Mouse (Mus musculus) intestine, embryonic 14.5 days (tissue): ENCODE results near the gene Gm37240. TPM values are rescaled to one million over a fixed set of nuclear protein-coding genes. Genes with fewer than 3 reads are reported as not detected.

Experiments used
- ATAC-seq: fragments of 200-750 bp; cut with Nextera tagmentation; replicated peaks from 2 replicates; pipeline ENCODE4 v1.8.0; 2017; ENCODE audit warnings: low read depth, moderate number of reproducible peaks, moderate TSS enrichment, moderate library complexity; ENCODE audit not compliant: low FRiP score, low TSS enrichment
- DNase-seq: peaks from one replicate; pipeline ENCODE4 v3.0.0-alpha.2; 2018; ENCODE audit warnings: low spot score
- H3K27ac ChIP-seq: fragments of 300-500 bp; sonication (generic); 2 replicates; pipeline ENCODE4 v1.5.1; 2014; ENCODE audit warnings: low read depth, mild to moderate bottlenecking, control low read depth
- H3K27me3 ChIP-seq: fragments of 300-500 bp; sonication (generic); replicated peaks from 2 replicates; pipeline ENCODE4 v1.6.1; 2014; ENCODE audit warnings: low read length, control low read depth; ENCODE audit not compliant: control insufficient read depth, insufficient read depth
- H3K36me3 ChIP-seq: fragments of 300-500 bp; sonication (generic); 2 replicates; pipeline ENCODE4 v1.6.1; 2014; ENCODE audit warnings: low read length, control low read depth; ENCODE audit not compliant: control insufficient read depth, insufficient read depth
- H3K4me1 ChIP-seq: fragments of 300-500 bp; sonication (generic); replicated peaks from 2 replicates; pipeline ENCODE4 v1.6.1; 2014; ENCODE audit warnings: low read length, control low read depth, mixed read lengths; ENCODE audit not compliant: control insufficient read depth, insufficient read depth
- H3K4me2 ChIP-seq: fragments of 300-500 bp; sonication (generic); 2 replicates; pipeline ENCODE4 v1.6.1; 2014; ENCODE audit warnings: low read length
- H3K4me3 ChIP-seq: fragments of 300-500 bp; sonication (generic); 2 replicates; pipeline ENCODE4 v1.5.1; 2014; ENCODE audit warnings: low read depth, low read length, control low read depth, mixed read lengths
- H3K9ac ChIP-seq: fragments of 300-500 bp; sonication (generic); 2 replicates; pipeline ENCODE4 v1.6.1; 2014; ENCODE audit warnings: mild to moderate bottlenecking, low read length
- H3K9me3 ChIP-seq: fragments of 300-500 bp; sonication (generic); 2 replicates; pipeline ENCODE4 v1.6.1; 2016; ENCODE audit warnings: low read length, control low read depth; ENCODE audit not compliant: control insufficient read depth
- WGBS: fragments of 180-500 bp; shearing (Covaris S2); extraction: QIAGEN DNeasy Blood & Tissue Kit; methylation state at CpG from one replicate; pipeline ENCODE4 v1.1.7; 2014; 5-methylcytosine and 5-hydroxymethylcytosine counted together
- polyA plus RNA-seq: library from polyadenylated mRNA; unstranded; fragments of >200 nt; fragmentation: Nextera tagmentation; extraction: Ambion mirVana; gene quantifications from 2 replicates; pipeline ENCODE4 v1.2.1, GENCODE M21; 2014

Gm37240 gene
- polyA plus RNA-seq, 1 experiment from 2014 or later, result 5.3 TPM

DNA sequence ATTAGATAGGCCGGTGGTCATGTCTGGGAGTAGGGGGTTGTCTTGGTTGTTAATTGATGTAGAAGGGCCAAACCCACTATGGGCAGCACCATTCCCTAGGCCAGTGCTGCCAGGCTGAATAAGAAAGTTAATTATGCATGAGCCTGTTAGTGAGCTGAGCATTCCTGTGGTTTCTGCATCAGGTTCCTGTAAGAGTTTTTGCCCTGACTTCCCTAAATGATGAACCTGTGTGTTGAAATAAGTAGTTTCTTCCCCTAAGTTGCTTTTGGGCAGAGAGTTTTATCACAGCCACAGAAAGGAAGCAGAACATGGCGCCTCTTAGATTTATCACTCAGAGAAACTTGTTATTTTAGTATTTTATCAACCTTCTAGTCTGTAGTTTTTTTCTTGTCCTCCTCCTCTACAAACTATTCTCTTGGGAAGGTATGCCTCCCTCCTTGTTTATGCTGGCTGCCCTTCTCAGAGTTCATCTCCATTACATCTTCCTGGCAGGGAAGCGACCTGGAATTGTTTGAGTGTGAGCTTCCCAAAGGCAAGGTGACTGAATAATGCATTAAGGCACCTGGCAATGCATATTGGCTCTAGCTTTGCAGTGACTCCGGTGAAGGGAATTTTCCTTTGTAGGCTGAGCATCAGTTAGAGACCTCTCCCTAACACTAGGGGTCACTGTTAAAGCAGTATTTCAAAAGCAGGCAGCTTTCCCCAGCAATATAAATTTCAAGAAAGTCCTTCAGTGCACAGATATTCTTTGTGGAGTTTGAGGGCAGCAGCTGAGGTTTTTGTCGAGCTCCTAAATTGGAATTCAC, 1272.1 kb downstream of the Gm37240 start:
- no peak for ATAC-seq
- no peaks in the 10 kb centered on the region for H3K27me3 ChIP-seq
- no peak overlapping the region for H3K9ac ChIP-seq
- no peak overlapping the region for H3K4me3 ChIP-seq
- H3K4me1 ChIP-seq, result no peaks in the 10 kb centered on the region
- H3K9me3 ChIP-seq, result no peaks in the 10 kb centered on the region
- no peak overlapping the region for H3K27ac ChIP-seq
- H3K4me2 ChIP-seq, result no peak overlapping the region
- no peaks in the 10 kb centered on the region for H3K36me3 ChIP-seq
- peak; percentile 57 for DNase-seq
- WGBS, result 30% methylated on average over 5 of the region's 5 CpGs

DNA sequence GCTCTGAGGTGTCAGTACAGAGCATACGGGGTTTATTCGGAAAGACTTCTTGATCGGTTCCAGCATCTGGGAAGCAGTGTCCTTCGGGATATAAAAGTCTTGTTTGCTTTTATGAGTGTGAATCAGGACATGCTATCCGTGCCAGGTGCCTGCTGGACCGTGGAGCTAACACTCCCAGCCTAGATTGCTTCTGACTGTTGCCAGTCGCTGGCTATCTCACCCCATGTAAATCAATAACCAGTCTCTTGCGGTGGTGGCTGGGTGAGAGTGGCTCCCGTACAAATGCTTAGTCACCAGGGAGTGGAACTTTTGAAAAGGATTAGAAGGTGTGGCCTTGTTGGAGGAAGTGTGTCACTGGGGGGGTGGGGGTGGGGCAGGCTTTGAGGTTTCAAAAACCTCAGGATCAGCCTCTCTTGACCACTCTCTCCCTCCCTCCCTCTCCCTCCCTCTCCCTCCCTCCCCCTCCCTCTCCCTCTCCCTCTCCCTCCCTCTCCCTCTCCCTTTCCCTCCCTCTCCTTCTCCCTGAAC, 1277.1 kb downstream of the Gm37240 start:
- Histone ChIP-seq H3K4me1 (no peaks in the 10 kb centered on the region), H3K36me3 (no peaks in the 10 kb centered on the region), H3K4me3 (no peak overlapping the region), H3K27me3 (no peaks in the 10 kb centered on the region), H3K9me3 (peaks cover 8% of the 10 kb centered on the region; the same call in 1 of the 2 replicates), H3K27ac (no peak overlapping the region), H3K4me2 (no peak overlapping the region), H3K9ac (no peak overlapping the region)
- DNase-seq, result no peak
- no peak for ATAC-seq
- WGBS, result 67% methylated on average over 9 of the region's 9 CpGs

DNA sequence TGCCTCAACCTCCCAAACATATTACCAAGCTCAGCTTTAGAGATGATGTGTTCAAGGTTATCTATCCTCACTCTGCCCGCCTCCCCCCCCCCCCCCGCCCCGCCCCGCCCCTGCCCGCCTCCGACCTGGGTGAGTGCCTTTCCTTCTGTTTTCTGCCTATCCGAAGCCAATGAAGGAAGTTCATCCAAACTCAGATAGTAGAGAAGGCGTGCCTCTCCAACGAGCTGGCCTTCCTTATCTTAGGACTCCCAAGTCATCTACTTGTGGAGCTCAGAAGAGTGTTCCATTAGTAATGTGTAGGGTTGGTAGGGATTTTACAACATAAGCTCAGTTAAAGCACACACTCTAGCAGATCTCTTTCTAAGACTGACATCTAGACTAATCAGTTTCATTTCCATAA, 1284.1 kb downstream of the Gm37240 start:
- Histone ChIP-seq H3K27ac (no peak overlapping the region), H3K9me3 (peaks cover 8% of the 10 kb centered on the region; the same call in 1 of the 2 replicates), H3K4me2 (no peak overlapping the region), H3K4me3 (no peak overlapping the region), H3K9ac (no peak overlapping the region), H3K27me3 (no peaks in the 10 kb centered on the region), H3K4me1 (no peaks in the 10 kb centered on the region), H3K36me3 (no peaks in the 10 kb centered on the region)
- no peak for ATAC-seq
- 75% methylated on average over 9 of the region's 9 CpGs for WGBS
- no peak for DNase-seq

DNA sequence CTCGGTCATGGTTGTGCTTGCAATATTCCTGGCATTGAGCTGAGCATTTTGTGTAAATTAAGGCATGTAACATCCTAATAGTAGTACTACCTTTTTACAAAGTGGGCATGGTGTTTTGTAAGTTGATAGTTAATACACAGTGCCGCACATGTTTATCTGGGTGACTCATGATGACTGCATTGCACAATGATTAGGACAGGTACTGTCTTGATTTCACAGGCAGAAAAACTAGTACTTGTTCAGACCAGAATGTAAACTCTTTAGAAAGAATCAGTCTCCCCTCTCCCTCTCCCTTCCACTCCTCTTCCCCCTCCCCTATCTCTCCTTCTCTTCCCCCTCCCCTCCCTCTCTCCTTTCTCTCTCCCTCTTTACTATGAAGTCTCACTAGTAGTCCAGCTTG, 1284.6 kb downstream of the Gm37240 start:
- no peak overlapping the region for H3K9ac ChIP-seq
- no peaks in the 10 kb centered on the region for H3K27me3 ChIP-seq
- H3K4me3 ChIP-seq, result no peak overlapping the region
- peaks cover 8% of the 10 kb centered on the region; the same call in 1 of the 2 replicates for H3K9me3 ChIP-seq
- H3K27ac ChIP-seq, result no peak overlapping the region
- no peak overlapping the region for H3K4me2 ChIP-seq
- 88% methylated on average over 2 of the region's 2 CpGs for WGBS
- ATAC-seq (no peak), DNase-seq (no peak)
- H3K36me3 ChIP-seq, result no peaks in the 10 kb centered on the region
- H3K4me1 ChIP-seq, result no peaks in the 10 kb centered on the region

DNA sequence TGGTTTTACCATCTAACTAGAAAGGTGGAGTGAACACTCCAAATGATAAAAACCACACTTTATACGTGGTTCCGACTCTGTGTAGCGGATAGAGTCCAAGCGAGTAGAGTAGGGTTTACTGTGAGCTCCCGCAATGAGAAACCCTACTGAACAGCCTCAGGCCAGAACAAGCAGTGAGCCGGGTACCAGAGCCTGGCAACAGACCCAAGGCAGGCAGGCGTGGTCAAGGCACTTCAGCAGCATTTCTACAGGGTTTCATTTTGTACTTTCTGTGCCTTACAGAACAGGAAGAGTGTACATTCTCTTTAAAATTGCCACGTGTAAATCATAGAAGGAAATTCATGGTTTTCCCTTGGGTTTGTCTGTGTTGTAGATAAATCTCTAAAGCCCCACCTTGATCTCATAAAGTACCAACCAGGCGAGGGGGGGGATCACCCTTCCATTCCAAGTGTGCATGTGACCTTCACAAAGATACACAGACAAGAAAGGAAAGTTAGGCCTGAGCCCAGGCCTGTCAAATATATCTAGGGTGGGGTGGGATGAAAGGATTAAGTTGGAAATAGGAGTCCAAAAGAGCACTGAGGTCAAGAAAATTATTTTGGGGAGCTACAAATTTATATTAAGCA, 1285.3 kb downstream of the Gm37240 start:
- Histone ChIP-seq H3K36me3 (no peaks in the 10 kb centered on the region), H3K4me2 (no peak overlapping the region), H3K27me3 (no peaks in the 10 kb centered on the region), H3K27ac (no peak overlapping the region), H3K4me1 (no peaks in the 10 kb centered on the region), H3K9ac (no peak overlapping the region), H3K9me3 (peaks cover 8% of the 10 kb centered on the region; the same call in 1 of the 2 replicates), H3K4me3 (no peak overlapping the region)
- no peak for ATAC-seq
- 78% methylated on average over 9 of the region's 9 CpGs for WGBS
- no peak for DNase-seq

DNA sequence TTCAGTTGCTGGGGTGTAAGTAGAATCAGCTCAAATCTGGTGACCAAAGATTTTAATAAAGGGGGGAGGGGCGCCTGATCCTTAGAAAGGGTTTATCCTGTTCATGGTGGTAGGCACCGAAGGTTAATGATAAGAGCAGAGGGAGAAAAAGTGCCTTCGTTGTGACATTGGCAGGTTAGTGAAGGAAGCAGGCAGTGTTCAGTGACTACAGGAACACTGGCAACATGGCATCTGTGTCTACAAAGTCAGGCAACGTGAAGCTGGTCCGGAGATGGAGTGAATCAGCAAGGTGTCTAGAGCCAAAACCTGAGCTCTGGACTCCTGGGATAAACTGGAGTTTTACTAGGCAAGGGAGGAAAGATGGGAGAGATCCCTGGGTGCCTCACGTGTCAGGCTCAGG, 1288.6 kb downstream of the Gm37240 start:
- H3K27ac ChIP-seq, result no peak overlapping the region
- DNase-seq (no peak), ATAC-seq (no peak)
- no peak overlapping the region for H3K9ac ChIP-seq
- H3K4me2 ChIP-seq, result no peak overlapping the region
- 81% methylated on average over 6 of the region's 6 CpGs for WGBS
- 0 out of 2 replicates have a peak, but pooled peaks cover 3% of the 10 kb centered on the region for H3K4me1 ChIP-seq
- peaks cover 3% of the 10 kb centered on the region; the same call in 1 of the 2 replicates for H3K27me3 ChIP-seq
- H3K4me3 ChIP-seq, result no peak overlapping the region
- no peaks in the 10 kb centered on the region for H3K36me3 ChIP-seq
- no peaks in the 10 kb centered on the region for H3K9me3 ChIP-seq

DNA sequence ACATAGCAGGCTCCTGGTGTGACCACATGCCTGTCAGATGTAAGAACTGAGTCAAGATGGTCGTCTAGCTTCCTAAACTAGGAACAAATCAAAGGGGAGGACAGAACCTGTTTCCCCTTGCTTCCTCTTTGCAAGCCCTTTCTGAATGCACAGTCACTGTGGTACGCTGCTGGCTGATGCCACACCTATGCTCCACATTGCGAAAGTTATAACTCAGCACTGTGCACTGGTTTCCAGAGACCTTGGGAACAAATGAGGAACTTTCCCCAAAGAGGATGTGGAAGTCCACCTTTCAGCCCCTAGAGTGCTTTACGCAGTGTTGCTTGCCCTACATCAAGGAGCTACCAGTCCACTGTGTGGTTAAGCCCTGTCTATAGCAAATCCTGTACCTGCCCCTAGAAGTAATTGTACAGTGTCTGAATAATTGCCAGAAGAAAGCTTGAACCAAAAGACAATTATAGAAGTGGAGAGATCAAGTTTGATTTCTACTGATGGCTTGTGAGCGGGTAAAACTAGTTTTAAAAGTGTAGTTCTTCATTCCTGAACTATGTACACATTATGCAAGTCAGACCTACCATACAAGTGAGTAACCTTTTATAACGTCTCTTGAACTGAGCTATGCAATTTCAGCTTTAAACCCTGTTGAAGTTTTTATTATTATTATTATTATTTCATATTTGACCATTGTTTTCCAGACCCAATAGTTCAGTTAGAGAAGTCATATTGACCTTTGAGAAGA, 1289.2 kb downstream of the Gm37240 start:
- H3K27ac ChIP-seq, result no peak overlapping the region
- 81% methylated on average over 6 of the region's 6 CpGs for WGBS
- no peak overlapping the region for H3K4me3 ChIP-seq
- ATAC-seq (no peak), DNase-seq (no peak)
- 0 out of 2 replicates have a peak, but pooled peaks cover 3% of the 10 kb centered on the region for H3K4me1 ChIP-seq
- H3K27me3 ChIP-seq, result peaks cover 3% of the 10 kb centered on the region; the same call in 1 of the 2 replicates
- H3K9me3 ChIP-seq, result no peaks in the 10 kb centered on the region
- no peak overlapping the region for H3K9ac ChIP-seq
- H3K36me3 ChIP-seq, result no peaks in the 10 kb centered on the region
- no peak overlapping the region for H3K4me2 ChIP-seq

DNA sequence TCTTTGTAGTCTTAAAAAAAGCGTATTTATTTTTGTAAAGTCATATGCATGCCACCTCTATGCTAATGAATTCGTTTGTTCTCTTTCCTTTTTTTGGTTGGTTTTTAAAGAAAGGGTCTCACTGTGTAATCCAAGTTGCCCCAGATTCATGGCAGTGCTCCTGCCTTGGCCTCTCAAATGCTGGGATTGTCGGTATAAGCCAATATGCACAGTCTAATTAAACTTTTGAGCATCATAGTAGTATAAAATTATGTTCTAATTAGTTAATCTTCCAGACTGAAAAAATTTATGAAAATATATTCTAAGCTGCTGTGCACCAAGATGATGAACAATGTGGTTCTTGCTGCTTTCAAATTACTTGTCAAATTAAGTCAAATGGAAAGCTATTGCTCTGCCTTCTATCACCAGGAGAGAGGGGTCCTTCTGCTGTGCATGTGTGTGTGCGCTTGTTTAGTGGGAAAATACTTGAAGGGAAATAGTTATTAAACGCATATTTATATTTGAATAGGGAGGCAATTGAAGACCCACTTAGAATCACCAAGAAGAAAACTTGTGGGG, 1291.6 kb downstream of the Gm37240 start:
- ATAC-seq, result no peak
- 0 out of 2 replicates have a peak, but pooled peaks cover 3% of the 10 kb centered on the region for H3K4me1 ChIP-seq
- peaks cover 3% of the 10 kb centered on the region; the same call in 1 of the 2 replicates for H3K27me3 ChIP-seq
- H3K27ac ChIP-seq, result no peak overlapping the region
- no peaks in the 10 kb centered on the region for H3K36me3 ChIP-seq
- peak overlapping the region; percentile 31 for H3K4me3 ChIP-seq
- 41% methylated on average over 5 of the region's 5 CpGs for WGBS
- H3K4me2 ChIP-seq, result peak overlapping the region; percentile 52
- H3K9ac ChIP-seq, result no peak overlapping the region
- no peak for DNase-seq
- H3K9me3 ChIP-seq, result no peaks in the 10 kb centered on the region
